Mouse (Mus musculus): ENCODE data around the gene Gm49391. TPM values are rescaled to one million over a fixed set of nuclear protein-coding genes. Genes with fewer than 3 reads are reported as not detected.
A peak's percentile ranks its signal among the peaks of the same experiment; 100 is the strongest.

Gm49391 gene
- polyA plus RNA-seq, 1 experiment = 2.1 TPM

GRCm38 (mm10) chr13:60895406-60896160, 40.8 kb downstream of the Gm49391 start:
- no peak overlapping the region for H3K27ac ChIP-seq (ENCODE audit: insufficient read depth, low read depth, low read length)
- no peak overlapping the region for H3K4me3 ChIP-seq (ENCODE audit: insufficient read depth, low read depth, low read length)
- no peaks in the 10 kb centered on the region for H3K27me3 ChIP-seq (replicated peaks; ENCODE audit: control insufficient read depth, insufficient read depth, low read length)
- TF ChIP-seq POLR2A (IDR thresholded peaks at IDR 0.05; ENCODE audit: low read depth, low read length) (no peak), CTCF (conservative IDR thresholded peaks at IDR 0.05; ENCODE audit: insufficient read depth, insufficient read length, low read depth, low read length) (no peak)
- DNase-seq = no peak
- no peaks in the 10 kb centered on the region for H3K4me1 ChIP-seq (ENCODE audit: control insufficient read depth, insufficient read depth, low read length)
- no peaks in the 10 kb centered on the region for H3K36me3 ChIP-seq (ENCODE audit: control insufficient read depth, insufficient read depth, low read length)

GRCm38 (mm10) chr13:60892301-60892700, 44.1 kb downstream of the Gm49391 start:
- DNase-seq = no peak
- Histone ChIP-seq H3K36me3 (ENCODE audit: control insufficient read depth, insufficient read depth, low read length) (no peaks in the 10 kb centered on the region), H3K27ac (ENCODE audit: insufficient read depth, low read depth, low read length) (no peak overlapping the region), H3K4me3 (ENCODE audit: insufficient read depth, low read depth, low read length) (no peak overlapping the region), H3K4me1 (ENCODE audit: control insufficient read depth, insufficient read depth, low read length) (no peaks in the 10 kb centered on the region), H3K27me3 (replicated peaks; ENCODE audit: control insufficient read depth, insufficient read depth, low read length) (no peaks in the 10 kb centered on the region)
- 75% methylated on average over 1 of the region's 1 CpGs for WGBS
- no peak for TF ChIP-seq POLR2A (IDR thresholded peaks at IDR 0.05; ENCODE audit: low read depth, low read length)
- no peak for TF ChIP-seq CTCF (conservative IDR thresholded peaks at IDR 0.05; ENCODE audit: insufficient read depth, insufficient read length, low read depth, low read length)

- Histone ChIP-seq H3K4me1 (ENCODE audit: control insufficient read depth, insufficient read depth, low read length) (no peaks in the 10 kb centered on the region), H3K27me3 (replicated peaks; ENCODE audit: control insufficient read depth, insufficient read depth, low read length) (no peaks in the 10 kb centered on the region), H3K27ac (ENCODE audit: insufficient read depth, low read depth, low read length) (no peak within 1 kb of the TSS), H3K4me3 (ENCODE audit: insufficient read depth, low read depth, low read length) (no peak within 1 kb of the TSS), H3K36me3 (ENCODE audit: control insufficient read depth, insufficient read depth, low read length) (no peaks in the 10 kb centered on the region)
- TF ChIP-seq POLR2A (IDR thresholded peaks at IDR 0.05; ENCODE audit: low read depth, low read length) (no peak), CTCF (conservative IDR thresholded peaks at IDR 0.05; ENCODE audit: insufficient read depth, insufficient read length, low read depth, low read length) (no peak)
- WGBS = 55% methylated on average over 1 of the region's 1 CpGs
- DNase-seq = no peak
Observed at GRCm38 (mm10) chr13:60864281-60864680, 72.1 kb downstream of the Gm49391 start, which contains the start of gene 4930486L24Rik. TSS of gene 4930486L24Rik (minus strand) at chr13:60864475.

- Histone ChIP-seq H3K4me1 (ENCODE audit: control insufficient read depth, insufficient read depth, low read length) (no peaks in the 10 kb centered on the region), H3K4me3 (ENCODE audit: insufficient read depth, low read depth, low read length) (no peak overlapping the region), H3K27ac (ENCODE audit: insufficient read depth, low read depth, low read length) (no peak overlapping the region), H3K27me3 (replicated peaks; ENCODE audit: control insufficient read depth, insufficient read depth, low read length) (no peaks in the 10 kb centered on the region; the same call in 1 of the 2 replicates), H3K36me3 (ENCODE audit: control insufficient read depth, insufficient read depth, low read length) (no peaks in the 10 kb centered on the region)
- TF ChIP-seq CTCF (conservative IDR thresholded peaks at IDR 0.05; ENCODE audit: insufficient read depth, insufficient read length, low read depth, low read length) = no peak
- no peak for TF ChIP-seq POLR2A (IDR thresholded peaks at IDR 0.05; ENCODE audit: low read depth, low read length)
- peak; percentile 10 for DNase-seq
- WGBS = 75% methylated on average over 4 of the region's 4 CpGs
Observed at GRCm38 (mm10) chr13:60848241-60849120, 87.9 kb downstream of the Gm49391 start.

Other genes starting within 250 kb of the Gm49391 start
- gene BC051665, start 150.2 kb downstream of the Gm49391 start, polyA plus RNA-seq (2012; rRNA removed) = not detected in 2 replicates
- not detected in 2 replicates for gene Ctsll3, start 133.7 kb downstream of the Gm49391 start, polyA plus RNA-seq (2012; rRNA removed)
- gene 4930486L24Rik, start 72.1 kb downstream of the Gm49391 start, polyA plus RNA-seq (2012; rRNA removed) = 0.52 TPM in 1 of 2 replicates, not detected in the other
- gene Gm49392, start 39.7 kb downstream of the Gm49391 start, polyA plus RNA-seq (2012; rRNA removed) = 0.23 TPM in 1 of 2 replicates, not detected in the other
- gene Ctla2b, start 39.1 kb downstream of the Gm49391 start, polyA plus RNA-seq (2012; rRNA removed) = 0.34 and 1.7 TPM in 2 replicates
- not detected in 2 replicates for gene Tpbpb, start 31.7 kb downstream of the Gm49391 start, polyA plus RNA-seq (2012; rRNA removed)
- not detected in 2 replicates for gene Gm49393, start 981 bp downstream of the Gm49391 start, polyA plus RNA-seq (2012; rRNA removed)
- gene Ctla2a, start 54 bp upstream of the Gm49391 start, polyA plus RNA-seq (2012; rRNA removed) = 8.2 and 12.4 TPM in 2 replicates
- not detected in 2 replicates for gene Tpbpa, start 5.4 kb upstream of the Gm49391 start, polyA plus RNA-seq (2012; rRNA removed)
- not detected in 2 replicates for gene Ctsj, start 69.4 kb upstream of the Gm49391 start, polyA plus RNA-seq (2012; rRNA removed)
- gene Ctsq, start 104.1 kb upstream of the Gm49391 start, polyA plus RNA-seq (2012; rRNA removed) = not detected in 2 replicates
- gene Ctsr, start 227.7 kb upstream of the Gm49391 start, polyA plus RNA-seq (2012; rRNA removed) = not detected in 2 replicates

Data from kidney, adult 2 months (tissue).